ENCODE assay signal across 8 mouse cellular contexts in genomic region chr9:15357484-15358275, GRCm38 (mm10). TPM values are rescaled to one million over a fixed set of nuclear protein-coding genes. Genes with fewer than 3 reads are reported as not detected.
A peak's percentile ranks its signal among the peaks of the same experiment; 100 is the strongest.
DNase-seq lines count a peak whose midpoint lies in the region; ATAC-seq lines count a peak whose summit lies in the region.

Cep295 (minus strand) TSS chr9:15357788.

- peak within 1 kb of the TSS; percentile 84 for H3K9ac ChIP-seq in hindbrain, embryonic 16.5 days (ENCODE audit: low read depth, low read length)

- H3K4me3 ChIP-seq in hindbrain, embryonic 16.5 days (ENCODE audit: low read length), result peak within 1 kb of the TSS; percentile 95
- peak within 1 kb of the TSS; percentile 81 for H3K4me3 ChIP-seq in macrophage (ENCODE audit: inconsistent target)

- peak within 1 kb of the TSS; percentile 85 for H3K27ac ChIP-seq in hindbrain, embryonic 16.5 days (ENCODE audit: low read depth, low read length)
- H3K27ac ChIP-seq in macrophage, result peak within 1 kb of the TSS; percentile 61

- peak within 1 kb of the TSS; percentile 87 for H3K4me2 ChIP-seq in hindbrain, embryonic 16.5 days (ENCODE audit: low read length)

- peak; percentile 84 for DNase-seq in WW6 (ENCODE audit: low read depth, low spot score)
- peak; percentile 93 to 98 for DNase-seq in cerebellum, postnatal 4 days (ENCODE audit: low spot score in 2 of 2)
- peak; percentile 97 for DNase-seq in gastrocnemius, adult 18-20 months (ENCODE audit: low spot score)
- peak; percentile 96 to 97 for DNase-seq in left cerebral cortex, adult 18-20 months (ENCODE audit: low spot score in 2 of 2)
- DNase-seq in right cerebral cortex, adult 18-20 months, result peak; percentile 97
- peak; percentile 88 for DNase-seq in urinary bladder, postnatal 10 days (ENCODE audit: low spot score)

- peaks cover 38% of the 10 kb centered on the region for H3K79me2 ChIP-seq in macrophage (ENCODE audit: inconsistent target)

- peaks cover 10% of the 10 kb centered on the region for H3K4me1 ChIP-seq in hindbrain, embryonic 16.5 days (ENCODE audit: control insufficient read depth, insufficient read depth, low read depth, low read length)

- H3K27me3 ChIP-seq in hindbrain, embryonic 16.5 days (replicated peaks; ENCODE audit: control insufficient read depth, insufficient read depth, low read length), result no peaks in the 10 kb centered on the region

- no peaks in the 10 kb centered on the region for H3K9me3 ChIP-seq in hindbrain, embryonic 16.5 days (ENCODE audit: control insufficient read depth, low read length)

- WGBS in hindbrain, embryonic 16.5 days, result 2% methylated on average over 58 of the region's 60 CpGs
- WGBS in macrophage (ENCODE audit: missing documents), result under 1% methylated on average over 60 of the region's 60 CpGs

- peak; percentile 100 for ATAC-seq in hindbrain, embryonic 16.5 days

- H3K36me3 ChIP-seq in hindbrain, embryonic 16.5 days (ENCODE audit: control insufficient read depth, insufficient read depth, low read length), result no peaks in the 10 kb centered on the region
- no peaks in the 10 kb centered on the region for H3K36me3 ChIP-seq in macrophage (ENCODE audit: inconsistent target)

RNA-seq across cellular contexts. Expression of gene Cep295, which starts in this region (rescaled TPM):
- total RNA-seq in gastrocnemius, adult 18-20 months (2021), result 1 to 10 TPM; 6.6 to 7.8 TPM
- polyA plus RNA-seq in hindbrain, embryonic 16.5 days (2015; fragmentation: Nextera tagmentation; extraction: Ambion mirVana), result 10.7 and 11.8 TPM in 2 replicates
- total RNA-seq in left cerebral cortex, adult 18-20 months (2021), result 10 to 100 TPM; 19.7 to 20.0 TPM
- 100 to 1,000 TPM in 11 of 26 experiments, 10 to 100 TPM in 15; 21.4 to 135 (median 93.0) TPM for total RNA-seq in macrophage (2018; cell fraction: chromatin; rRNA removed)
- total RNA-seq in macrophage (2018; cell fraction: cytosol; rRNA removed), result 10 to 100 TPM in 10 of 26 experiments, 1 to 10 TPM in 16; 4.0 to 12.7 (median 9.0) TPM
- 100 to 1,000 TPM in 1 of 26 experiments, 10 to 100 TPM in 25; 14.6 to 100 (median 38.0) TPM for total RNA-seq in macrophage (2018; cell fraction: nucleus; rRNA removed)
- polyA plus RNA-seq in macrophage (2018), result 9.1 to 9.7 TPM (median 9.3 TPM) in 3 replicates

Comparison
In these comparisons a context has a peak if more than half of its experiments do, and no peak if none do; other contexts are left out.
1. Peak in every context shown above with its lines: DNase-seq, ATAC-seq, H3K4me3 ChIP-seq and H3K27ac ChIP-seq.